Mouse (Mus musculus): Measurements from ENCODE around the gene Ttyh1. TPM values are rescaled to one million over a fixed set of nuclear protein-coding genes. Genes with fewer than 3 reads are reported as not detected.

Gene Ttyh1
- total and polyA plus RNA-seq, 3 experiments, result 1.5 to 13.3 (median 3.4) TPM

- no peak for DNase-seq
These were observed 51.2 kb downstream of the Ttyh1 start for GRCm38 (mm10) chr7:4170193-4170938.

DNA sequence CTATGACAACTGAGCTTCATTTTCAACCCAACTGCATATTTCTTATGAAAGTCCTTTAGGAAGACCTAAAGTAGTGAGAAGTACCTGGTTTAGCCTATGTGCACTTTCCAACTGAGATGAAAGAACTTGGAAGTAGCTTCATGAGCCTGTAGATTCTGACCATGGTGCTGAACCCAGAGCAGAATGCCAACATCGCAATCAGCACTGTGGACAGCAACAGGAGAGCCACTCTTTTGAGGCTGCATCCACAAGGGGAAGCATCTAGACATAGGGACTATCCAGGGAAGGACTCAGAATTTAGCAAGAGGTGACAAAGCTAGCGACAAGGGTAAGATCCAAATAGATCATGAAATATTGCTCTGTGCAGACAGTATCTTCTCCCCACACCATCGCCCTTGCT is 59.2 kb downstream of the Ttyh1 start:
- peak; percentile 58 for DNase-seq

Other genes with a start within 250 kb of the Ttyh1 start
- under 1 TPM; 0.28 to 0.49 TPM for gene Gm14548, start 221.3 kb upstream of the Ttyh1 start, total RNA-seq (2021)
- gene Gm14548, start 221.3 kb upstream of the Ttyh1 start, polyA plus RNA-seq (2012; rRNA removed), result 0.36 and 0.74 TPM in 2 replicates
- under 1 TPM; 0.38 to 0.49 TPM for gene Lilra6, start 203.9 kb upstream of the Ttyh1 start, total RNA-seq (2021)
- gene Lilra6, start 203.9 kb upstream of the Ttyh1 start, polyA plus RNA-seq (2012; rRNA removed), result 0.24 and 0.33 TPM in 2 replicates
- gene Lair1, start 56.2 kb upstream of the Ttyh1 start, total RNA-seq (2021), result 1 to 10 TPM; 2.1 to 4.6 TPM
- 3.0 and 3.8 TPM in 2 replicates for gene Lair1, start 56.2 kb upstream of the Ttyh1 start, polyA plus RNA-seq (2012; rRNA removed)
- 100 to 1,000 TPM in 1 of 2 experiments, 10 to 100 TPM in 1; 80.7 to 112 TPM for gene Leng8, start 17.6 kb downstream of the Ttyh1 start, total RNA-seq (2021)
- gene Leng8, start 17.6 kb downstream of the Ttyh1 start, polyA plus RNA-seq (2012; rRNA removed), result 446 and 516 TPM in 2 replicates
- 1 to 10 TPM; 8.7 to 9.6 TPM for gene Leng9, start 31.0 kb downstream of the Ttyh1 start, total RNA-seq (2021)
- 13.4 and 14.8 TPM in 2 replicates for gene Leng9, start 31.0 kb downstream of the Ttyh1 start, polyA plus RNA-seq (2012; rRNA removed)
- 10 to 100 TPM; 26.1 to 36.9 TPM for gene Cdc42ep5, start 45.5 kb downstream of the Ttyh1 start, total RNA-seq (2021)
- 108 and 143 TPM in 2 replicates for gene Cdc42ep5, start 45.5 kb downstream of the Ttyh1 start, polyA plus RNA-seq (2012; rRNA removed)
- 1 to 10 TPM; 3.0 to 4.7 TPM for gene Lilra5, start 118.3 kb downstream of the Ttyh1 start, total RNA-seq (2021)
- 0.39 and 0.49 TPM in 2 replicates for gene Lilra5, start 118.3 kb downstream of the Ttyh1 start, polyA plus RNA-seq (2012; rRNA removed)
- under 1 TPM; 0.20 to 0.45 TPM for gene Ncr1, start 218.3 kb downstream of the Ttyh1 start, total RNA-seq (2021)
- gene Ncr1, start 218.3 kb downstream of the Ttyh1 start, polyA plus RNA-seq (2012; rRNA removed), result not detected in 2 replicates

Measured in adrenal gland, adult 2 months (tissue).